Mouse (Mus musculus) stomach, postnatal 0 days (tissue): ENCODE results near the gene Ier5. TPM values are rescaled to one million over a fixed set of nuclear protein-coding genes. Genes with fewer than 3 reads are reported as not detected.

ENCODE experiments used
- ATAC-seq: fragments of 200-750 bp; cut with Nextera tagmentation; 2 replicates; pipeline ENCODE4 v1.8.0; 2017; ENCODE audit not compliant: low FRiP score, low TSS enrichment
- DNase-seq: peaks from one replicate; pipeline ENCODE4 v3.0.0-alpha.2; 2016; ENCODE audit warnings: low spot score
- H3K27ac ChIP-seq: fragments of 300-500 bp; sonication (generic); replicated peaks from 2 replicates; pipeline ENCODE4 v1.5.1; 2014; ENCODE audit warnings: mild to moderate bottlenecking, control low read depth
- H3K27me3 ChIP-seq: fragments of 300-500 bp; sonication (generic); 2 replicates; pipeline ENCODE4 v1.6.1; 2014; ENCODE audit warnings: low read length; ENCODE audit not compliant: control insufficient read depth, insufficient read depth
- H3K36me3 ChIP-seq: fragments of 300-500 bp; sonication (generic); 2 replicates; pipeline ENCODE4 v1.6.1; 2014; ENCODE audit warnings: low read length, mixed read lengths; ENCODE audit not compliant: control insufficient read depth, insufficient read depth
- H3K4me1 ChIP-seq: fragments of 300-500 bp; sonication (generic); replicated peaks from 2 replicates; pipeline ENCODE4 v1.6.1; 2014; ENCODE audit warnings: antibody characterized with exemption; ENCODE audit not compliant: control insufficient read depth, insufficient read depth
- H3K4me2 ChIP-seq: fragments of 300-500 bp; sonication (generic); replicated peaks from 2 replicates; pipeline ENCODE4 v1.6.1; 2014; ENCODE audit warnings: low read depth, mild to moderate bottlenecking, control low read depth, moderate library complexity
- H3K4me3 ChIP-seq: fragments of 300-500 bp; sonication (generic); 2 replicates; pipeline ENCODE4 v1.5.1; 2014; ENCODE audit warnings: low read depth, low read length, control low read depth
- H3K9ac ChIP-seq: fragments of 300-500 bp; sonication (generic); 2 replicates; pipeline ENCODE4 v1.6.1; 2014; ENCODE audit warnings: mild to moderate bottlenecking, low read length, control low read depth, mixed read lengths
- H3K9me3 ChIP-seq: fragments of 300-500 bp; sonication (generic); 2 replicates; pipeline ENCODE4 v1.6.1; 2016; ENCODE audit warnings: low read length; ENCODE audit not compliant: control insufficient read depth
- CTCF ChIP-seq: IDR thresholded peaks from 2 replicates; pipeline ENCODE4 v1.5.1; 2016; ENCODE audit warnings: antibody characterized with exemption, low read depth, mild to moderate bottlenecking, moderate library complexity
- EP300 ChIP-seq: optimal IDR thresholded peaks from 2 replicates; pipeline ENCODE3; 2016; ENCODE audit warnings: antibody characterized with exemption
- WGBS: fragments of 180-500 bp; shearing (Covaris S2); extraction: QIAGEN DNeasy Blood & Tissue Kit; methylation state at CpG from one replicate; pipeline ENCODE4 v1.1.7; 2014; 5-methylcytosine and 5-hydroxymethylcytosine counted together
- polyA plus RNA-seq: library from polyadenylated mRNA; unstranded; fragments of >200 nt; fragmentation: Nextera tagmentation; extraction: Ambion mirVana; gene quantifications from 2 replicates; pipeline ENCODE4 v1.2.1, GENCODE M21; 2015

Gene Ier5
- polyA plus RNA-seq, 1 experiment from 2014 or later, result 7.3 TPM

DNA sequence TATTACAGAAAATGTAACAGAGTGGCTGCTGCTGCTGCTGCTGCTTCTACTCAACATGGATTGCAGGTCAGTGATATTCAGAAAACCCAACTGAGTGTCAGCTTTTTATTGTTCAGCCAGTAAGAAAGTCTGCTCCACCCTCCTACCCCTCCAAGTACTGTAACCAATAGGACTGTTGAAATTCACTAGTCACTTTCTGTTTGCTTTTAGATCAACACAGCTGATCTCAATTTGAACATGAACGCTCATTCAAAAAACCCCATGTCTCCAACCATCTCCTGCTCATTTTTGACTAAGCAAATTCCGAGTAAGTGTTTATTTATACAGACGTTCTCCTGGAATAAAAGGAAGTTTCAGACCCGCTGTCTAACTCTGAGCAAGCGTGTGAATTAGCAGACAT, 8.4 kb upstream of the Ier5 start:
- Histone ChIP-seq H3K4me1 (no peaks in the 10 kb centered on the region; the same call in 1 of the 2 replicates), H3K9ac (no peak overlapping the region), H3K4me3 (no peak overlapping the region), H3K9me3 (no peaks in the 10 kb centered on the region), H3K27me3 (no peaks in the 10 kb centered on the region), H3K27ac (no peak overlapping the region), H3K4me2 (no peak overlapping the region), H3K36me3 (no peaks in the 10 kb centered on the region)
- no peak for TF ChIP-seq EP300
- TF ChIP-seq CTCF, result no peak
- DNase-seq (no peak), ATAC-seq (no peak)
- WGBS, result 6% methylated on average over 5 of the region's 5 CpGs

- TF ChIP-seq CTCF, result no peak
- TF ChIP-seq EP300, result no peak
- H3K4me1 ChIP-seq, result no peaks in the 10 kb centered on the region; the same call in 1 of the 2 replicates
- DNase-seq (no peak), ATAC-seq (no peak)
- H3K36me3 ChIP-seq, result no peaks in the 10 kb centered on the region
- no peak overlapping the region for H3K9ac ChIP-seq
- H3K27me3 ChIP-seq, result no peaks in the 10 kb centered on the region
- H3K27ac ChIP-seq, result no peak overlapping the region
- WGBS, result 81% methylated on average over 1 of the region's 1 CpGs
- no peak overlapping the region for H3K4me2 ChIP-seq
- no peaks in the 10 kb centered on the region for H3K9me3 ChIP-seq
- H3K4me3 ChIP-seq, result no peak overlapping the region
Observed at GRCm38 (mm10) chr1:155106310-155106709, 6.9 kb upstream of the Ier5 start.

DNA sequence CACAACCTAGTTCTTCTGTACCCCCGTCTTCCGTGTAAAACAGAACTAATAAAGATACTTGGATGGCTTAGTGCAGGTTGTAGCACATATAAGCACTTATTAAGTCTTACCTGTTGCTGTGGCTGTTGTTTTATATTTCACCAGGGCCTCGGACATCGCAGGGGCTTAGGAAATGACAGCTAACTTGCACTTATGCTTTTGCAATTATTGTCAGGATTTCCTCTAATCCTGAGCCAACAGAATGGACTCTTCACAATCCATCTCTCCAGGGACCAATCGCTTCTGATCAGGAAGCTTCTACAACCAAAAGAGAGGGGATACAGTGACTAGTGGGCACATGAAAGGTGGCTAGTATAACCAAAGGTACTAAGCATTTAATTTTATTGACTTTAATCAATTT, 4.6 kb upstream of the Ier5 start:
- no peak for DNase-seq
- Histone ChIP-seq H3K9me3 (no peaks in the 10 kb centered on the region), H3K4me3 (no peak overlapping the region), H3K9ac (no peak overlapping the region), H3K27ac (no peak overlapping the region), H3K4me2 (no peak overlapping the region), H3K4me1 (peaks cover 2% of the 10 kb centered on the region), H3K36me3 (no peaks in the 10 kb centered on the region), H3K27me3 (no peaks in the 10 kb centered on the region)
- 85% methylated on average over 5 of the region's 5 CpGs for WGBS
- no peak for ATAC-seq
- TF ChIP-seq EP300 (no peak), CTCF (no peak)

DNA sequence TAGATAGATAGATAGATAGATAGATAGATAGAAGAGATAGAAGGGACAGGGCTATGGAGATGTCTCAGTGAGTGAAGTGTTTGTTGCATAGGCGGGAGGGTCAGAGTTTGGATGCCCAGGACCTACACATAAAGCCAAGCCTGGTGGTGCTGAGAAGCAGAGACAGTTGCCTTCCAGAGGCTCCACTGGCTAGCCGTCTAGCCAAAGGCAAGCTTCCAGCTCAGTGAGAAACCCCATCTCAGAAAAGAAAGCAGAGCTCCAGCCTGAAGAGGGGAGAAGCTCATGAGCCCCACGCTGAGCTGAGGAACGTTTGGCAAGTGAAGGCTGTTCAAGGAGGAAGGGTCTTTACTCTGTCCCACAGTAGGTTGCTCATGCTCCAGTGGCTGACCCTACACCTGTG, 3.2 kb upstream of the Ier5 start:
- H3K4me3 ChIP-seq, result no peak overlapping the region
- H3K27me3 ChIP-seq, result no peaks in the 10 kb centered on the region
- TF ChIP-seq CTCF, result no peak
- TF ChIP-seq EP300, result no peak
- peaks cover 2% of the 10 kb centered on the region; the same call in 1 of the 2 replicates for H3K4me1 ChIP-seq
- H3K4me2 ChIP-seq, result no peak overlapping the region
- H3K27ac ChIP-seq, result no peak overlapping the region
- ATAC-seq, result no peak
- H3K36me3 ChIP-seq, result no peaks in the 10 kb centered on the region
- H3K9ac ChIP-seq, result no peak overlapping the region
- no peaks in the 10 kb centered on the region for H3K9me3 ChIP-seq
- WGBS, result 74% methylated on average over 4 of the region's 4 CpGs
- DNase-seq, result no peak

GRCm38 (mm10) chr1:155098486-155099279, 753 bp downstream of the Ier5 start:
- no peaks in the 10 kb centered on the region for H3K27me3 ChIP-seq
- H3K27ac ChIP-seq, result peak overlapping the region; percentile 90
- H3K4me2 ChIP-seq, result peak overlapping the region; percentile 76
- H3K36me3 ChIP-seq, result no peaks in the 10 kb centered on the region
- ATAC-seq (peak; percentile 55), DNase-seq (peak; percentile 65)
- H3K9me3 ChIP-seq, result no peaks in the 10 kb centered on the region
- H3K4me3 ChIP-seq, result peak overlapping the region; percentile 84
- peaks cover 6% of the 10 kb centered on the region for H3K4me1 ChIP-seq
- H3K9ac ChIP-seq, result peak overlapping the region; percentile 94
- under 1% methylated on average over 90 of the region's 93 CpGs for WGBS
- no peak for TF ChIP-seq CTCF

GRCm38 (mm10) chr1:155097931-155098485, 1.4 kb downstream of the Ier5 start:
- Histone ChIP-seq H3K27me3 (no peaks in the 10 kb centered on the region), H3K4me2 (peak overlapping the region; percentile 76), H3K4me1 (peaks cover 13% of the 10 kb centered on the region), H3K9me3 (no peaks in the 10 kb centered on the region), H3K4me3 (peak overlapping the region; percentile 84), H3K9ac (peak overlapping the region; percentile 94), H3K27ac (peak overlapping the region; percentile 90), H3K36me3 (no peaks in the 10 kb centered on the region)
- TF ChIP-seq CTCF (no peak), EP300 (no peak)
- DNase-seq (peak; percentile 42), ATAC-seq (no peak)
- WGBS, result 0% methylated on average over 31 of the region's 33 CpGs
